Mouse (Mus musculus): Measurements from ENCODE around the gene Spry2.

The Spry2 gene

GRCm38 (mm10) chr14:105896791-105897568 lies at the start of gene Spry2:
Spry2 (minus strand) TSS chr14:105896819.
- in situ Hi-C loops (cut with MboI; ENCODE audit: low pct_unique_long_range_greater_than_20kb in 1 of 2, low sequenced_read_pairs in 2 of 2, unreplicated experiment in 1 of 2): no loop called here

GRCm38 (mm10) chr14:105941353-105941752 lies 44.7 kb upstream of the Spry2 start:
- in situ Hi-C loops (cut with MboI; ENCODE audit: low pct_unique_long_range_greater_than_20kb in 1 of 2, low sequenced_read_pairs in 2 of 2, unreplicated experiment in 1 of 2): no loop called here

GRCm38 (mm10) chr14:105926726-105927125 lies 30.1 kb upstream of the Spry2 start:
- in situ Hi-C loops (cut with MboI; ENCODE audit: low pct_unique_long_range_greater_than_20kb in 1 of 2, low sequenced_read_pairs in 2 of 2, unreplicated experiment in 1 of 2): no loop called here

GRCm38 (mm10) chr14:105925305-105925704 lies 28.7 kb upstream of the Spry2 start:
- in situ Hi-C loops (cut with MboI; ENCODE audit: low pct_unique_long_range_greater_than_20kb in 1 of 2, low sequenced_read_pairs in 2 of 2, unreplicated experiment in 1 of 2): no loop called here

- in situ Hi-C loops (cut with MboI; ENCODE audit: low pct_unique_long_range_greater_than_20kb in 1 of 2, low sequenced_read_pairs in 2 of 2, unreplicated experiment in 1 of 2): loop anchor here in 1 of 2 experiments (25.0 kb wide), 1 partner anchor 512 kb away; no protein-coding TSS in a partner anchor
These were observed 28.1 kb upstream of the Spry2 start for GRCm38 (mm10) chr14:105924712-105925111.

GRCm38 (mm10) chr14:105922874-105923273 lies 26.3 kb upstream of the Spry2 start:
- in situ Hi-C loops (cut with MboI; ENCODE audit: low pct_unique_long_range_greater_than_20kb in 1 of 2, low sequenced_read_pairs in 2 of 2, unreplicated experiment in 1 of 2): loop anchor here in 1 of 2 experiments (25.0 kb wide), 1 partner anchor 511 kb away; no protein-coding TSS in a partner anchor

- in situ Hi-C loops (cut with MboI; ENCODE audit: low pct_unique_long_range_greater_than_20kb in 1 of 2, low sequenced_read_pairs in 2 of 2, unreplicated experiment in 1 of 2): loop anchor here in 1 of 2 experiments (25.0 kb wide), 1 partner anchor 510 kb away; no protein-coding TSS in a partner anchor
These were observed 25.8 kb upstream of the Spry2 start for GRCm38 (mm10) chr14:105922427-105922826.

- in situ Hi-C loops (cut with MboI; ENCODE audit: low pct_unique_long_range_greater_than_20kb in 1 of 2, low sequenced_read_pairs in 2 of 2, unreplicated experiment in 1 of 2): loop anchor here in 1 of 2 experiments (25.0 kb wide), 1 partner anchor 509 kb away; no protein-coding TSS in a partner anchor
These were observed 24.6 kb upstream of the Spry2 start for GRCm38 (mm10) chr14:105921217-105921695.

GRCm38 (mm10) chr14:105920395-105921216 lies 24.0 kb upstream of the Spry2 start:
- in situ Hi-C loops (cut with MboI; ENCODE audit: low pct_unique_long_range_greater_than_20kb in 1 of 2, low sequenced_read_pairs in 2 of 2, unreplicated experiment in 1 of 2): loop anchor here in 1 of 2 experiments (25.0 kb wide), 1 partner anchor 508 kb away; no protein-coding TSS in a partner anchor

GRCm38 (mm10) chr14:105907216-105907615 lies 10.6 kb upstream of the Spry2 start:
- in situ Hi-C loops (cut with MboI; ENCODE audit: low pct_unique_long_range_greater_than_20kb in 1 of 2, low sequenced_read_pairs in 2 of 2, unreplicated experiment in 1 of 2): loop anchor here (10.0 to 25.0 kb wide), 2 partner anchors 495 to 512 kb away; no protein-coding TSS in a partner anchor

GRCm38 (mm10) chr14:105905935-105906334 lies 9.3 kb upstream of the Spry2 start:
- in situ Hi-C loops (cut with MboI; ENCODE audit: low pct_unique_long_range_greater_than_20kb in 1 of 2, low sequenced_read_pairs in 2 of 2, unreplicated experiment in 1 of 2): loop anchor here (10.0 to 25.0 kb wide), 2 partner anchors 494 to 511 kb away; no protein-coding TSS in a partner anchor

GRCm38 (mm10) chr14:105905509-105905908 lies 8.9 kb upstream of the Spry2 start:
- in situ Hi-C loops (cut with MboI; ENCODE audit: low pct_unique_long_range_greater_than_20kb in 1 of 2, low sequenced_read_pairs in 2 of 2, unreplicated experiment in 1 of 2): loop anchor here (10.0 to 25.0 kb wide), 2 partner anchors 493 to 511 kb away; no protein-coding TSS in a partner anchor

GRCm38 (mm10) chr14:105902807-105903206 lies 6.2 kb upstream of the Spry2 start:
- in situ Hi-C loops (cut with MboI; ENCODE audit: low pct_unique_long_range_greater_than_20kb in 1 of 2, low sequenced_read_pairs in 2 of 2, unreplicated experiment in 1 of 2): loop anchor here (10.0 to 25.0 kb wide), 2 partner anchors 491 to 508 kb away; no protein-coding TSS in a partner anchor

- in situ Hi-C loops (cut with MboI; ENCODE audit: low pct_unique_long_range_greater_than_20kb in 1 of 2, low sequenced_read_pairs in 2 of 2, unreplicated experiment in 1 of 2): loop anchor here (10.0 to 25.0 kb wide), 2 partner anchors 489 to 506 kb away; no protein-coding TSS in a partner anchor
These were observed 4.2 kb upstream of the Spry2 start for GRCm38 (mm10) chr14:105900841-105901240.

- in situ Hi-C loops (cut with MboI; ENCODE audit: low pct_unique_long_range_greater_than_20kb in 1 of 2, low sequenced_read_pairs in 2 of 2, unreplicated experiment in 1 of 2): no loop called here
These were observed 2.5 kb upstream of the Spry2 start for GRCm38 (mm10) chr14:105899116-105899515.

- in situ Hi-C loops (cut with MboI; ENCODE audit: low pct_unique_long_range_greater_than_20kb in 1 of 2, low sequenced_read_pairs in 2 of 2, unreplicated experiment in 1 of 2): no loop called here
These were observed 1.9 kb upstream of the Spry2 start for GRCm38 (mm10) chr14:105898266-105899111.

- in situ Hi-C loops (cut with MboI; ENCODE audit: low pct_unique_long_range_greater_than_20kb in 1 of 2, low sequenced_read_pairs in 2 of 2, unreplicated experiment in 1 of 2): no loop called here
These were observed 1.0 kb upstream of the Spry2 start for GRCm38 (mm10) chr14:105897569-105898101.

Data from mouse embryonic stem cell (cell line).